Mouse (Mus musculus): ENCODE results near the gene Brf1.

DNA sequence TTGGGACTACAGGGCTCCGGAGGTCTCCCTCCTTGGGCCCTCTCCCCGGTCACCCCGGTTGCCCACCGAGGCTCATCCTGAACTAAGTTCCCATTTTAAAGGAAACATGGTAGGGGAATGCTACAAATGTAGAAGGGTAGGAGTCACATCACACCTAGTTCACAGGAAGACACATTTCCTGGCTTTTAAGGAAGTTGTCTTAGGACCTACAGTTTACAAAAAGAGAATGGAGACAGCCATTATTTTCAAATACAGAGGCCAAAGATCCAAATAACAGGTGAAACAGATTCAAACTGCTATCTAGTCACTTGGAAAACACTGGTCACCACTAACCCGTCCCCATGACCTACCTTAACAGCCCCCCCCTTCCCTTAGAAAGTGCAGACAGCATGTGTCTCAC lies 11.9 kb upstream of the Brf1 start:
- TF ChIP-seq POLR2A (IDR thresholded peaks at IDR 0.05; ENCODE audit: low read depth, low read length) (no peak), CTCF (IDR thresholded peaks at IDR 0.05; ENCODE audit: borderline replicate concordance, insufficient read depth, low read length) (no peak)
